8 mouse cellular contexts compared by ENCODE assay signal in genomic region chr8:34320158-34320587, GRCm38 (mm10).
A peak's percentile ranks its signal among the peaks of the same experiment; 100 is the strongest.
DNase-seq lines count a peak whose midpoint lies in the region.

No protein-coding gene starts in this region.

- peak; percentile 3 for DNase-seq in kidney, adult 9 months
- no peak for DNase-seq in kidney, postnatal 25 days
- DNase-seq in frontal cortex, adult 2 months (ENCODE audit: extremely low spot score in 1 of 2, low spot score in 1 of 2), result peak; percentile 33 to 88
- DNase-seq in layer of hippocampus, adult 9-10 months (ENCODE audit: low spot score), result peak; percentile 86
- DNase-seq in retina, embryonic 14.5 days (ENCODE audit: low spot score), result peak; percentile 88
- no peak for DNase-seq in spleen, adult 18-20 months
- no peak for DNase-seq in heart, adult 18-20 months
- no peak for DNase-seq in ovary, adult 18-20 months (ENCODE audit: low spot score)

Comparison
In these comparisons a context has a peak if more than half of its experiments do, and no peak if none do; other contexts are left out.
1. DNase-seq: peak in kidney, adult 9 months (single experiment), frontal cortex, adult 2 months (2 of 2), layer of hippocampus, adult 9-10 months (single experiment) and retina, embryonic 14.5 days (single experiment); none in kidney, postnatal 25 days (0 of 2), spleen, adult 18-20 months (0 of 2), heart, adult 18-20 months (0 of 2) and ovary, adult 18-20 months (single experiment).